Mouse (Mus musculus) lung, postnatal 0 days (tissue): Measurements from ENCODE around the gene Zic2. TPM values are rescaled to one million over a fixed set of nuclear protein-coding genes. Genes with fewer than 3 reads are reported as not detected.

Source experiments
- ATAC-seq: fragments of 200-750 bp; cut with Nextera tagmentation; 2 replicates; pipeline ENCODE4 v1.8.0; 2017; ENCODE audit warnings: moderate library complexity
- DNase-seq: peaks from one replicate; pipeline ENCODE4 v3.0.0-alpha.2; 2016; ENCODE audit warnings: low spot score
- H3K27ac ChIP-seq: fragments of 300-500 bp; sonication (generic); 2 replicates; pipeline ENCODE4 v1.5.1; 2014; ENCODE audit warnings: antibody characterized with exemption, mild to moderate bottlenecking, low read length, mixed read lengths
- H3K27me3 ChIP-seq: fragments of 300-500 bp; sonication (generic); replicated peaks from 2 replicates; pipeline ENCODE4 v1.6.1; 2014; ENCODE audit warnings: low read length, mixed read lengths; ENCODE audit not compliant: insufficient read depth
- H3K36me3 ChIP-seq: fragments of 300-500 bp; sonication (generic); 2 replicates; pipeline ENCODE4 v1.6.1; 2014; ENCODE audit warnings: low read length, mixed read lengths; ENCODE audit not compliant: insufficient read depth
- H3K4me1 ChIP-seq: fragments of 300-500 bp; sonication (generic); 2 replicates; pipeline ENCODE4 v1.6.1; 2014; ENCODE audit warnings: antibody characterized with exemption, low read depth, low read length, mixed read lengths; ENCODE audit not compliant: insufficient read depth
- H3K4me2 ChIP-seq: fragments of 300-500 bp; sonication (generic); replicated peaks from 2 replicates; pipeline ENCODE4 v1.6.1; 2014; ENCODE audit warnings: low read depth, mild to moderate bottlenecking, low read length, moderate library complexity, mixed read lengths
- H3K4me3 ChIP-seq: fragments of 300-500 bp; sonication (generic); 2 replicates; pipeline ENCODE4 v1.5.1; 2014; ENCODE audit warnings: low read depth, low read length
- H3K9ac ChIP-seq: fragments of 300-500 bp; sonication (generic); replicated peaks from 2 replicates; pipeline ENCODE4 v1.6.1; 2014; ENCODE audit warnings: low read depth, mild to moderate bottlenecking
- H3K9me3 ChIP-seq: fragments of 300-500 bp; sonication (generic); 2 replicates; pipeline ENCODE4 v1.6.1; 2016; ENCODE audit warnings: low read length, mixed read lengths
- CTCF ChIP-seq: IDR thresholded peaks from 2 replicates; pipeline ENCODE4 v1.5.1; 2016; ENCODE audit warnings: antibody characterized with exemption, mild to moderate bottlenecking
- EP300 ChIP-seq: IDR thresholded peaks from 2 replicates; pipeline ENCODE4 v1.6.1; 2016; ENCODE audit warnings: antibody characterized with exemption, mild to moderate bottlenecking, control low read depth
- WGBS: fragments of 180-500 bp; shearing (Covaris S2); extraction: QIAGEN DNeasy Blood & Tissue Kit; methylation state at CpG from one replicate; pipeline ENCODE4 v1.1.7; 2014; 5-methylcytosine and 5-hydroxymethylcytosine counted together
- polyA plus RNA-seq: library from polyadenylated mRNA; unstranded; fragments of >200 nt; fragmentation: Nextera tagmentation; extraction: Ambion mirVana; gene quantifications from 2 replicates; pipeline ENCODE4 v1.2.1, GENCODE M21; 2015

The Zic2 gene
- polyA plus RNA-seq, 1 experiment from 2014 or later = 0.05 TPM

- H3K4me3 ChIP-seq = peak overlapping the region; percentile 49
- H3K36me3 ChIP-seq = no peaks in the 10 kb centered on the region
- DNase-seq = no peak
- peak overlapping the region; percentile 83 for H3K4me2 ChIP-seq
- H3K9ac ChIP-seq = no peak overlapping the region
- 5% methylated on average over 45 of the region's 62 CpGs for WGBS
- TF ChIP-seq EP300 (no peak), CTCF (no peak)
- ATAC-seq = peak; percentile 20
- H3K9me3 ChIP-seq = no peaks in the 10 kb centered on the region
- peaks cover 89% of the 10 kb centered on the region for H3K27me3 ChIP-seq
- 0 out of 2 replicates have a peak, but pooled peaks cover 7% of the 10 kb centered on the region for H3K4me1 ChIP-seq
- no peak overlapping the region for H3K27ac ChIP-seq
Observed at GRCm38 (mm10) chr14:122464351-122464762, 10.9 kb upstream of the Zic2 start.

- H3K27me3 ChIP-seq = peaks cover 91% of the 10 kb centered on the region
- peak within 1 kb of the TSS; percentile 49 for H3K4me3 ChIP-seq
- WGBS = under 1% methylated on average over 48 of the region's 62 CpGs
- H3K9ac ChIP-seq = no peak within 1 kb of the TSS
- H3K27ac ChIP-seq = no peak within 1 kb of the TSS
- H3K9me3 ChIP-seq = no peaks in the 10 kb centered on the region
- DNase-seq (no peak), ATAC-seq (0 out of 2 replicates have a peak, but pooled peaks have one; percentile 13)
- no peak for TF ChIP-seq EP300
- no peak for TF ChIP-seq CTCF
- H3K4me2 ChIP-seq = peak within 1 kb of the TSS; percentile 83
- no peaks in the 10 kb centered on the region for H3K36me3 ChIP-seq
- H3K4me1 ChIP-seq = 0 out of 2 replicates have a peak, but pooled peaks cover 7% of the 10 kb centered on the region
Observed at GRCm38 (mm10) chr14:122464763-122465741, 10.2 kb upstream of the Zic2 start, which contains the start of gene Zic5. TSS of gene Zic5 (minus strand) at chr14:122465677.

GRCm38 (mm10) chr14:122465931-122466490, 9.2 kb upstream of the Zic2 start:
- Histone ChIP-seq H3K9me3 (no peaks in the 10 kb centered on the region), H3K4me2 (no peak overlapping the region), H3K36me3 (no peaks in the 10 kb centered on the region), H3K9ac (no peak overlapping the region), H3K4me3 (no peak overlapping the region), H3K27ac (no peak overlapping the region), H3K27me3 (peaks cover 95% of the 10 kb centered on the region), H3K4me1 (0 out of 2 replicates have a peak, but pooled peaks cover 7% of the 10 kb centered on the region)
- ATAC-seq = no peak
- DNase-seq = no peak
- WGBS = 22% methylated on average over 13 of the region's 13 CpGs
- TF ChIP-seq CTCF (no peak), EP300 (no peak)

GRCm38 (mm10) chr14:122466756-122467362, 8.4 kb upstream of the Zic2 start:
- 0 out of 2 replicates have a peak, but pooled peaks cover 7% of the 10 kb centered on the region for H3K4me1 ChIP-seq
- H3K4me2 ChIP-seq = no peak overlapping the region
- ATAC-seq = no peak
- no peaks in the 10 kb centered on the region for H3K9me3 ChIP-seq
- TF ChIP-seq EP300 (no peak), CTCF (no peak)
- H3K4me3 ChIP-seq = no peak overlapping the region
- WGBS = 57% methylated on average over 7 of the region's 7 CpGs
- DNase-seq = no peak
- H3K27ac ChIP-seq = no peak overlapping the region
- peaks cover 99% of the 10 kb centered on the region for H3K27me3 ChIP-seq
- no peak overlapping the region for H3K9ac ChIP-seq
- no peaks in the 10 kb centered on the region for H3K36me3 ChIP-seq

GRCm38 (mm10) chr14:122467926-122468841, 7.1 kb upstream of the Zic2 start:
- Histone ChIP-seq H3K4me2 (no peak overlapping the region), H3K36me3 (no peaks in the 10 kb centered on the region), H3K27me3 (peaks cover 98% of the 10 kb centered on the region), H3K27ac (no peak overlapping the region), H3K9ac (no peak overlapping the region), H3K4me1 (0 out of 2 replicates have a peak, but pooled peaks cover 7% of the 10 kb centered on the region), H3K9me3 (no peaks in the 10 kb centered on the region), H3K4me3 (no peak overlapping the region)
- no peak for TF ChIP-seq CTCF
- DNase-seq (no peak), ATAC-seq (no peak)
- 7% methylated on average over 23 of the region's 23 CpGs for WGBS
